Mouse (Mus musculus) E14TG2a.4 (cell line): ENCODE measurements around the gene Orm2.
"Not testable (repeated sequence)": the region's sequence is repeated elsewhere in the genome, so short reads cannot be mapped to it uniquely, and the experiment has no call there.

Experiments
- CTCF ChIP-seq: conservative IDR thresholded peaks from 2 replicates; pipeline ENCODE4 v1.5.1; 2014; ENCODE audit warnings: low read length
- NANOG ChIP-seq: IDR thresholded peaks from 2 replicates; pipeline ENCODE4 v1.6.1; 2014; ENCODE audit warnings: borderline replicate concordance, low read length, mixed read lengths

- peak; percentile 52 for TF ChIP-seq CTCF
- TF ChIP-seq NANOG: not testable (repeated sequence)
Observed at GRCm38 (mm10) chr4:63319566-63319965, 42.7 kb upstream of the Orm2 start.
